Mouse (Mus musculus) CD4-positive, CD25-positive, alpha-beta regulatory T cell, adult 4 months (primary cell): ENCODE measurements around the gene Ms4a6d. TPM values are rescaled to one million over a fixed set of nuclear protein-coding genes. Genes with fewer than 3 reads are reported as not detected.
A peak's percentile ranks its signal among the peaks of the same experiment; 100 is the strongest.

Experiments used
- ATAC-seq: one replicate; pipeline ENCODE4 v1.8.0; 2017
- polyA plus RNA-seq, 2 experiments: library from polyadenylated mRNA; unstranded; fragments of 100-300 nt; shearing (Covaris generic); gene quantifications; one replicate each; pipeline ENCODE4 v1.2.1; 2017

Gene Ms4a6d
- polyA plus RNA-seq, 2 experiments from 2014 or later, result 8.9 to 10.9 TPM

GRCm38 (mm10) chr19:11547911-11548310, 56.7 kb downstream of the Ms4a6d start:
- no peak for ATAC-seq

DNA sequence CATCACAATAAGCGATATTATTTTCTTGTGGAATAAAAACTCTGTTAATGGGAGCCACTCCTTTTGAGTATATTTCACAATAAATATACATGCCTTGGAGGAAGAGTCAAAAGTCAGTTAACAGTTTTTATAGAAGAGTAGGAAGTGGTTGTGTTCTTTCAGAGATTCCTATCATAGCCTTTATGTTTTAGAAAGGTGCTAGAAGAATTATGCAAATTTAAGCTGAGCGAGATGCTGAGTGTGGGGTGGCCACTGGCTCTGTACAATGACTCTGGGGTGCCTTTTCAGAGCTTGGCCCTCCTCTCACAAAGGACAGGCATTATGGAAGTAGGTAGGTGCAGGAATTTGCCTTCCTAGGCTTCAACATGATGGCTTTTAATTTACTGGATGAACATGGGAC, 60.3 kb downstream of the Ms4a6d start:
- ATAC-seq, result peak; percentile 61

DNA sequence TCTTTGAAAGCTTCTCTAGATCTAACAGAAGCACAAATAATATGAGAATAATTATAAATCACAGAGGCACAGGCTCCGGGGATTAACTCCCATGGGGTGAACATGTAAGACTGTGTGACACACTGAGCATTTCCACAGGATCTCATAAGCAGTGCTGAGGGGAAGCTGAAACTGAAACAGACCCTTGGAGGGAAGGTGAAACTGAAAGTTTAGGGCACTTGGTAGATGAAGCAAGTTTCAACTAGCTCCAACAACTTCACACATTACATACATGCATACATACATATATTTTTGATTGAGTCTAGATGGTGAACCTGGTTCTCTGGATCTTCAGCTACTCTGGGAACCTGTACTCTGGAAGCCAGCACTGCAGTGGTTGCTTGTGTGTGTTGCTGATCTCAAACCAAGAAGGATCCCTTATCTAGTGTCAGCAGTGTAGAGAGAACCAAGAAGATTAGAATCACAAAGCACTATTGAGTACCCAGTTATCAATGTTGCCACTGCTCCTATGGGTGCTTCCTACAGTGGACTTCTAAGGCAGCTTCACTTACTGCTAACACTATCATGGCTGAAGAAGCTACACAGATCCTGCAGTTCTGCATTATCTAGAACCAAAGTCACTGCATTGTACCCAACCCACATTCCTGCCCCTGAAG, 64.4 kb downstream of the Ms4a6d start:
- peak; percentile 89 for ATAC-seq

DNA sequence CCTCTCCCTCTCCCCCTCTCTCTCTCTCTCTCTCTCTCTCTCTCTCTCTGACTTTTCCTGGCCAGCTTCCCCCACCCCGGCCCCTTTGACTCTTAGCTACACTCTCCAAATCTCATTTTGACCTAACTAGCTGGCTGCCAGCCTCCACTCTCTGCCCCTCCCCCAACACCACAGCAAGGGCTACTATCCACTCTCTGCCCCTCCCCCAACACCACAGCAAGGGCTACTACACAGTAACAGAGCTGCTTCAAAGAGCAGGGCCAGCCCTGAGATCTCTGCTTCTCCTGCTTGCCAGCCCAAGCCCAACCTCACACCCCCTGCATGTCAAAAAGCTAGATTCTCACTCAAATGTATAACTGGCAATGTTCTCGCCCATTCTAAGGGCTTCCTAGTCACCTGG, 67.3 kb downstream of the Ms4a6d start:
- no peak for ATAC-seq

Other genes with a start within 250 kb of the Ms4a6d start
- gene Ms4a4a, start 229.3 kb downstream of the Ms4a6d start, polyA plus RNA-seq, result 1 to 10 TPM in 1 of 2 experiments, under 1 TPM in 1; 0.84 to 1.8 TPM
- 10 to 100 TPM; 61.4 to 84.8 TPM for gene Ms4a4c, start 200.1 kb downstream of the Ms4a6d start, polyA plus RNA-seq
- gene Ms4a4b, start 161.3 kb downstream of the Ms4a6d start, polyA plus RNA-seq, result 1,000 to 10,000 TPM; 2,426 to 2,599 TPM
- gene Ms4a6c, start 135.5 kb downstream of the Ms4a6d start, polyA plus RNA-seq, result 10 to 100 TPM; 13.4 to 20.1 TPM
- 100 to 1,000 TPM; 420 to 532 TPM for gene Gm8369, start 118.9 kb downstream of the Ms4a6d start, polyA plus RNA-seq
- 1,000 to 10,000 TPM; 1,239 to 1,299 TPM for gene Ms4a6b, start 88.3 kb downstream of the Ms4a6d start, polyA plus RNA-seq
- 1 to 10 TPM; 3.9 to 6.3 TPM for gene Ms4a4d, start 68.0 kb downstream of the Ms4a6d start, polyA plus RNA-seq
- gene Ms4a2, start 18.9 kb upstream of the Ms4a6d start, polyA plus RNA-seq, result not detected
- gene Ms4a3, start 36.0 kb upstream of the Ms4a6d start, polyA plus RNA-seq, result not detected
- not detected for gene Oosp2, start 55.7 kb upstream of the Ms4a6d start, polyA plus RNA-seq
- gene Oosp1, start 86.3 kb upstream of the Ms4a6d start, polyA plus RNA-seq, result not detected
- not detected for gene Oosp3, start 92.2 kb upstream of the Ms4a6d start, polyA plus RNA-seq
- not detected for gene Gif, start 142.7 kb upstream of the Ms4a6d start, polyA plus RNA-seq
- gene Mrpl16, start 165.5 kb upstream of the Ms4a6d start, polyA plus RNA-seq, result 10 to 100 TPM; 39.7 to 40.2 TPM
- gene Stx3, start 214.6 kb upstream of the Ms4a6d start, polyA plus RNA-seq, result 1 to 10 TPM; 2.5 to 2.6 TPM
- gene Olfr1417, start 234.4 kb upstream of the Ms4a6d start, polyA plus RNA-seq, result not detected